Mouse (Mus musculus) intestine, postnatal 0 days (tissue): ENCODE data around the gene Aars2. TPM values are rescaled to one million over a fixed set of nuclear protein-coding genes. Genes with fewer than 3 reads are reported as not detected.

Source experiments
- ATAC-seq: fragments of 200-750 bp; cut with Nextera tagmentation; 2 replicates; pipeline ENCODE4 v1.8.0; 2017; ENCODE audit warnings: mild to moderate bottlenecking, moderate TSS enrichment, moderate library complexity
- H3K27ac ChIP-seq: fragments of 300-500 bp; sonication (generic); 2 replicates; pipeline ENCODE4 v1.5.1; 2014; ENCODE audit warnings: mild to moderate bottlenecking, low read depth, low read length, moderate library complexity
- H3K27me3 ChIP-seq: fragments of 300-500 bp; sonication (generic); replicated peaks from 2 replicates; pipeline ENCODE4 v1.6.1; 2014; ENCODE audit warnings: low read length, mixed read lengths; ENCODE audit not compliant: control insufficient read depth, insufficient read depth
- H3K36me3 ChIP-seq: fragments of 300-500 bp; sonication (generic); 2 replicates; pipeline ENCODE4 v1.6.1; 2014; ENCODE audit warnings: mild to moderate bottlenecking, moderate library complexity; ENCODE audit not compliant: control insufficient read depth, insufficient read depth
- H3K4me1 ChIP-seq: fragments of 300-500 bp; sonication (generic); replicated peaks from 2 replicates; pipeline ENCODE4 v1.6.1; 2014; ENCODE audit warnings: antibody characterized with exemption, low read length, mixed read lengths; ENCODE audit not compliant: control insufficient read depth, insufficient read depth
- H3K4me2 ChIP-seq: fragments of 300-500 bp; sonication (generic); replicated peaks from 2 replicates; pipeline ENCODE4 v1.6.1; 2014; ENCODE audit warnings: low read depth, mild to moderate bottlenecking, moderate library complexity
- H3K4me3 ChIP-seq: fragments of 300-500 bp; sonication (generic); 2 replicates; pipeline ENCODE4 v1.5.1; 2014; ENCODE audit warnings: low read depth, low read length
- H3K9ac ChIP-seq: fragments of 300-500 bp; sonication (generic); 2 replicates; pipeline ENCODE4 v1.6.1; 2014; ENCODE audit warnings: mild to moderate bottlenecking, low read depth, low read length
- H3K9me3 ChIP-seq: fragments of 300-500 bp; sonication (generic); 2 replicates; pipeline ENCODE4 v1.6.1; 2016; ENCODE audit warnings: mixed run types; ENCODE audit not compliant: control insufficient read depth
- CTCF ChIP-seq: sonication (generic); IDR thresholded peaks from 2 replicates; pipeline ENCODE4 v1.5.1; 2016; ENCODE audit warnings: low read depth, mild to moderate bottlenecking, control low read depth, antibody characterized with exemption, moderate library complexity
- WGBS: fragments of 180-500 bp; shearing (Covaris S2); extraction: QIAGEN DNeasy Blood & Tissue Kit; methylation state at CpG from one replicate; pipeline ENCODE4 v1.1.7; 2014; 5-methylcytosine and 5-hydroxymethylcytosine counted together
- polyA plus RNA-seq: library from polyadenylated mRNA; unstranded; fragments of >200 nt; fragmentation: Nextera tagmentation; extraction: Ambion mirVana; gene quantifications from 2 replicates; pipeline ENCODE4 v1.2.1, GENCODE M21; 2015

The Aars2 gene
- polyA plus RNA-seq, 1 experiment from 2014 or later = 4.0 TPM

- WGBS = 47% methylated on average over 11 of the region's 11 CpGs
- ATAC-seq = no peak
- no peak overlapping the region for H3K4me3 ChIP-seq
- no peaks in the 10 kb centered on the region for H3K27me3 ChIP-seq
- H3K27ac ChIP-seq = no peak overlapping the region
- no peaks in the 10 kb centered on the region for H3K4me1 ChIP-seq
- no peaks in the 10 kb centered on the region for H3K36me3 ChIP-seq
- no peak overlapping the region for H3K9ac ChIP-seq
- TF ChIP-seq CTCF = no peak
- no peak overlapping the region for H3K4me2 ChIP-seq
- H3K9me3 ChIP-seq = no peaks in the 10 kb centered on the region
These were observed 11.2 kb upstream of the Aars2 start for GRCm38 (mm10) chr17:45495398-45495797.

- Histone ChIP-seq H3K27me3 (no peaks in the 10 kb centered on the region), H3K4me1 (no peaks in the 10 kb centered on the region), H3K4me2 (no peak overlapping the region), H3K9ac (no peak overlapping the region), H3K27ac (no peak overlapping the region), H3K4me3 (no peak overlapping the region), H3K36me3 (no peaks in the 10 kb centered on the region), H3K9me3 (no peaks in the 10 kb centered on the region)
- 87% methylated on average over 13 of the region's 13 CpGs for WGBS
- TF ChIP-seq CTCF = no peak
- no peak for ATAC-seq
These were observed 8.2 kb upstream of the Aars2 start for GRCm38 (mm10) chr17:45498397-45498796.

GRCm38 (mm10) chr17:45499516-45499915 is 7.1 kb upstream of the Aars2 start:
- H3K4me2 ChIP-seq = no peak overlapping the region
- no peak for TF ChIP-seq CTCF
- no peak for ATAC-seq
- H3K4me1 ChIP-seq = no peaks in the 10 kb centered on the region
- no peak overlapping the region for H3K4me3 ChIP-seq
- no peak overlapping the region for H3K27ac ChIP-seq
- no peaks in the 10 kb centered on the region for H3K9me3 ChIP-seq
- WGBS = 31% methylated on average over 2 of the region's 2 CpGs
- H3K36me3 ChIP-seq = no peaks in the 10 kb centered on the region
- no peaks in the 10 kb centered on the region for H3K27me3 ChIP-seq
- no peak overlapping the region for H3K9ac ChIP-seq

GRCm38 (mm10) chr17:45500981-45501380 is 5.7 kb upstream of the Aars2 start:
- no peak overlapping the region for H3K4me3 ChIP-seq
- H3K27ac ChIP-seq = no peak overlapping the region
- H3K9me3 ChIP-seq = no peaks in the 10 kb centered on the region
- no peak overlapping the region for H3K9ac ChIP-seq
- no peak for TF ChIP-seq CTCF
- no peak overlapping the region for H3K4me2 ChIP-seq
- WGBS = 26% methylated on average over 4 of the region's 4 CpGs
- ATAC-seq = no peak
- H3K4me1 ChIP-seq = no peaks in the 10 kb centered on the region
- no peaks in the 10 kb centered on the region for H3K36me3 ChIP-seq
- H3K27me3 ChIP-seq = no peaks in the 10 kb centered on the region

- H3K4me2 ChIP-seq = no peak overlapping the region
- H3K4me1 ChIP-seq = no peaks in the 10 kb centered on the region
- WGBS = 53% methylated on average over 4 of the region's 4 CpGs
- no peak overlapping the region for H3K9ac ChIP-seq
- no peak overlapping the region for H3K27ac ChIP-seq
- TF ChIP-seq CTCF = no peak
- no peak for ATAC-seq
- no peaks in the 10 kb centered on the region for H3K27me3 ChIP-seq
- H3K9me3 ChIP-seq = no peaks in the 10 kb centered on the region
- H3K4me3 ChIP-seq = no peak overlapping the region
- no peaks in the 10 kb centered on the region for H3K36me3 ChIP-seq
These were observed 4.3 kb upstream of the Aars2 start for GRCm38 (mm10) chr17:45502324-45502723.

- H3K9me3 ChIP-seq = no peaks in the 10 kb centered on the region
- H3K27ac ChIP-seq = no peak overlapping the region
- ATAC-seq = no peak
- no peak overlapping the region for H3K9ac ChIP-seq
- H3K36me3 ChIP-seq = no peaks in the 10 kb centered on the region
- 48% methylated on average over 5 of the region's 5 CpGs for WGBS
- no peak overlapping the region for H3K4me2 ChIP-seq
- H3K27me3 ChIP-seq = no peaks in the 10 kb centered on the region
- no peaks in the 10 kb centered on the region for H3K4me1 ChIP-seq
- no peak overlapping the region for H3K4me3 ChIP-seq
- TF ChIP-seq CTCF = no peak
These were observed 3.2 kb upstream of the Aars2 start for GRCm38 (mm10) chr17:45503301-45503973.
